Mouse (Mus musculus) spleen, embryonic (tissue): ENCODE data around the gene Mto1.

Source experiments
- CTCF ChIA-PET: fragments of 350-600 bp; sonication (Branson Sonifier 250); formaldehyde crosslinking; loops from one replicate; lab custom pipeline; 2022; lab: Charles Lee

Gene Mto1

GRCm38 (mm10) chr9:78504679-78505078 lies 56.7 kb downstream of the Mto1 start:
- CTCF ChIA-PET = no interaction called here

- CTCF ChIA-PET = no interaction called here
Observed at GRCm38 (mm10) chr9:78505223-78505622, 57.2 kb downstream of the Mto1 start.

- CTCF ChIA-PET = interaction anchor here (0.5 kb wide), 1 partner anchor 42 kb away, joined by 3 read pairs; no protein-coding TSS in a partner anchor
Observed at GRCm38 (mm10) chr9:78506002-78506721, 58.2 kb downstream of the Mto1 start.

- CTCF ChIA-PET = no interaction called here
Observed at GRCm38 (mm10) chr9:78506722-78507077, 58.7 kb downstream of the Mto1 start.

GRCm38 (mm10) chr9:78508106-78508786 lies 60.2 kb downstream of the Mto1 start:
- CTCF ChIA-PET = no interaction called here

- CTCF ChIA-PET = no interaction called here
Observed at GRCm38 (mm10) chr9:78511705-78512104, 63.7 kb downstream of the Mto1 start.

- CTCF ChIA-PET = interaction anchor here (0.6 kb wide), 1 partner anchor 20 kb away, joined by 3 read pairs; no protein-coding TSS in a partner anchor
Observed at GRCm38 (mm10) chr9:78513776-78514500, 65.9 kb downstream of the Mto1 start.

GRCm38 (mm10) chr9:78514681-78515080 lies 66.7 kb downstream of the Mto1 start:
- CTCF ChIA-PET = no interaction called here

- CTCF ChIA-PET = no interaction called here
Observed at GRCm38 (mm10) chr9:78516125-78516524, 68.1 kb downstream of the Mto1 start.

GRCm38 (mm10) chr9:78517237-78517636 lies 69.2 kb downstream of the Mto1 start:
- CTCF ChIA-PET = interaction anchor here (0.8 kb wide), 1 partner anchor 9 kb away, joined by 3 read pairs; no protein-coding TSS in a partner anchor

GRCm38 (mm10) chr9:78520127-78520779 lies 72.2 kb downstream of the Mto1 start:
- CTCF ChIA-PET = no interaction called here

- CTCF ChIA-PET = no interaction called here
Observed at GRCm38 (mm10) chr9:78520780-78521601, 73.0 kb downstream of the Mto1 start.

- CTCF ChIA-PET = no interaction called here
Observed at GRCm38 (mm10) chr9:78521689-78522088, 73.7 kb downstream of the Mto1 start.
